Mouse (Mus musculus) kidney, postnatal 4 days (tissue): Measurements from ENCODE around the gene 9430038I01Rik.
"Not testable (repeated sequence)": the region's sequence is repeated elsewhere in the genome, so short reads cannot be mapped to it uniquely, and the experiment has no call there.

Experiments used
- DNase-seq, 2 experiments: peaks; one replicate each; pipeline ENCODE4 v3.0.0; 2021; ENCODE audit warnings: mixed read lengths in 2 of 2

Gene 9430038I01Rik

DNA sequence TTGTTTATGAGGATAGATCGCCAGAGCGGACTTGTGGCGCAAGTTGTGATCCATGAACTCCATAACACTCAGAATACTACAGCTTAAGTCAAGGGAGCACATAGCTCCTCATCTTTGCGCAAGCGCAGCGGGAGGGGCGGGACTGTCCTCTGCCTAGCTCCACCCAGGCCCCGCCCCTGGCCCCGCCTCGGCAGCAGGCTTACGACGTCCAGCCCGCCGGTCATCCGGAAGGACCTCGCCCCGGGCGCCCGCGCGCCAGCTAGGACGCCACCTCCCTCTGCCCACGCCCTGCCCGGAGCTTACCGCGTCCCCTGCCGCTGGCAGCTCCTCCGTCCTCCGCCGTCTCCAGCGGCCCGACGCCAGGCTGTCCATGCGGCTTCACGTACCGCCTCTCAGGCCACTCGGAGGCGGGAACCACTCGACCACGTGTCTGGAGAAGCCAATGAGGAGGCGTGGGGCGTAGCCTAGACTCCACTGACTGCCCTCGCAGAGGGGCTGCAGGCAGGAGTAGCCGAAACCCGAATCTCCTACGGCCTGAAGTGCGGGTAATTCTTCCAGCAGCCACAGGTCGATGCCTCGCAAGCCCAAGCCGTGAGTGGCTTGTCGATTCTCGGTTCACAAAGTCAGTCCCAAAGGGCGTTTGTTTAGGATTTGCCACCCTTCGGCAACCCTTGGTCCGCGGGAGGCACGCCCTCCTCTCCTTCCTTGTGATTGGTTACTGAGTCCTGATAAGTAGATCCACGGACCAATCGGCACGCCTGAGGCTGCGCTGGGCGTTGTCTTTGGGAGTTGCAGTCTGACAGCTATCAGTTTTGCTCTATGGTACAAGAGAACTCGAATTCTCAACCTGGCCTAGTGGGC lies at the start of gene 9430038I01Rik:
9430038I01Rik (minus strand) TSS at position 426 of the 861 bp plus-strand sequence.
- peak; percentile 99 to 100 for DNase-seq

DNA sequence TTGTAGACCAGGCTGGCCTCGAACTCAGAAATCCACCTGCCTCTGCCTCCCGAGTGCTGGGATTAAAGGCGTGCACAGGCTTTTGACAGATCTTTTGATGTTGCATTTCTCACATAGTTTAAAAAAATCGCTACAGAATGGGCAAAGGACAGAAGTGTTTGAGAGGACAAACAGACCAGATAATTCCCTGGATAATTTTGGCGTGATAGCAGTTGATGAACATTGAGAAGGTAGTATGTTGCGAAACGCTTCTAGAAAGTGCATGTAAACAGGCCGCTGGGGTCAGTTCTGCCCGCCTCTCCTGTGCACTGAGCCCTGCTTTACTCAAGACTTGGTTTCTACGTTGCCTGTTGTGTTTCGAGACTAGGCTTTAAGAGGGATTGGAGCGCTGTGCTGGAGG lies 34.8 kb upstream of the 9430038I01Rik start:
- no peak for DNase-seq

DNA sequence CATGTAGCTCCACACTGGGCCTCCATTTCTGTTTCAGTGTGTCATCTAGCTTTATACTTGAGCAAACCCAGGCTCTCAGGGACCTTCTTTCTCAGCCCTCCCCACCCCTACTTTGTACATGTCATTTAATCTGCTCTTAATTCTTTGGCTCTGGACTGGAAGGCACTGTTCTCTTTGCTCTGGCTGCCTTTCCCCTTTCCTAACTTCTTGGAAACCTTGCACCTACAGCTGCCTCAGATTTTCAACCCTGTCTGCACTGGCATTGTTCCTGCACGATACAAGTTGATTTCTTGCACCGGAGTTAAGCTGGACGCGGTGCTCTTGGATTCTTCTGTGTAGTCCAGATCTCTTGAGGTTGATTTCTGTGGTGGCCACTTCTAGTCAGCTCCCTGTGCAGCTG lies 32.4 kb upstream of the 9430038I01Rik start:
- DNase-seq, result no peak

DNA sequence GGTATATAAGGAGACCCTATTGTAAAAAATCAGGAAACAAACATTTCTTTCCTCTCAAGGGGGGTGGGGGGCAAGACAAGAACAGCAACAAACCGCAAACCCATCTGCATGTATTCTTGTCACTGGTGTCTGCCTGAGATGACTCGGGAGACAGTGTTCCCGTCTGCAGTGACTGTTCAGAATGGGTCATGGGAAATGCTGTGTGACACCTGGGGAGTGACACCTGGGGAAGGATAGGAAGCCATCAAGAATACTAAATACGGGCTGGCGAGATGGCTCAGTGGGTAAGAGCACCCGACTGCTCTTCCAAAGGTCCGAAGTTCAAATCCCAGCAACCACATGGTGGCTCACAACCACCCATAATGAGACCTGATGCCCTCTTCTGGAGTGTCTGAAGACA lies 28.4 kb upstream of the 9430038I01Rik start:
- not testable (repeated sequence) for DNase-seq

DNA sequence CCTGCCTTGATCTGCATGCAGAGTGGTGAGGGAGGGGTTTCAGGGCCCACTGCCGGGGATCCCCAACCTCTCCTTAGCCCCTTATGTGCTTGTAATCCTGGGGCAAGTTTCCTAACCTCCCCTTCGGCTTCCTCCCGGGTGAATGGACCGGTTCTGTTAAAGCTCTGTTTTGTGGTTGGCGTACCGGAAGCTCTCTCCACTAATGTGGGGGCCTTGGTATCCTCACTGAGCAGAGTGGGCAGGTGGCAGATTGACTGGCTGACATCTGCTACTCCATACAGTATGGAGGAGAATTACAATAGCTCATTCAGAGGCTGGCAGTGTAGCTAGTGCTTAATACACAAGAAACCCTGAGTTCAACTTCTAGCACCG lies 27.6 kb upstream of the 9430038I01Rik start:
- DNase-seq, result no peak

DNA sequence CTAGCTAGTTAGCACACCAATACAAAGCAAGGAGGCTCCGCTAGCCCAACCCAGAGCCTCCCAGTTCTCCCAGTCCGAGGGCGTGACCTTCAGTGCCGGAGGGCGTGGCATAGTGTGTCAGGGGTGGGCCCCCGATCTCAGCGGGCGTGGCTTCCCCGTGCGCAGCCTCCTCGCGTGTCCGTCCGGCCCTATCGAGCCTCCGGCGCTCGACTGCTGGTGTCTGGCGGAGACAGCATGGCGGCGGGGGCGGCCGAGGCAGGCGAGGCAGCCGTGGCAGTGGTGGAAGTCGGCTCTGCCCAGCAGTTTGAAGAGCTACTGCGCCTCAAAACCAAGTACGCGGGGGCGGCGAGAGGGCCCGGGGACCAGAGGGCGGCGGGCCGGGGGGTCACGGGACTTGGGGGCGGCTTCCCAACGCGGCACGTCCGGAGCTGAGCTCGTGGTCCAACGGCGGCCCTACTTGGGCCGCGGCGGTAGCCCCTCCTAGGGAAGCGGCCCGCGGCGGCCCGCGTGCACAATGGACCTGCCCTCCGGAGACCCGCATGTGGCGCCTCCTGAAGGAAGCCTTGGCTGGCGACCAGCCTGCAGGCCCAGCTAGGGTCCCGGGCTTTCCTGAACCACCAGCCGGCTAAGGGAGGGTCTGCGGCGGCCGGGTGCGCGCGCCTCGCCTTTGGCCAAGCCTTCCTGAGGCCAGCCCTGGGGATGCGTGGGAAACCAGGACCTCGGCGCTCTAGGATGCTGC lies 27.0 kb upstream of the 9430038I01Rik start, which contains the start of gene Glrx3:
Glrx3 (plus strand) TSS at position 175 of the 739 bp plus-strand sequence.
- DNase-seq, result peak; percentile 97

DNA sequence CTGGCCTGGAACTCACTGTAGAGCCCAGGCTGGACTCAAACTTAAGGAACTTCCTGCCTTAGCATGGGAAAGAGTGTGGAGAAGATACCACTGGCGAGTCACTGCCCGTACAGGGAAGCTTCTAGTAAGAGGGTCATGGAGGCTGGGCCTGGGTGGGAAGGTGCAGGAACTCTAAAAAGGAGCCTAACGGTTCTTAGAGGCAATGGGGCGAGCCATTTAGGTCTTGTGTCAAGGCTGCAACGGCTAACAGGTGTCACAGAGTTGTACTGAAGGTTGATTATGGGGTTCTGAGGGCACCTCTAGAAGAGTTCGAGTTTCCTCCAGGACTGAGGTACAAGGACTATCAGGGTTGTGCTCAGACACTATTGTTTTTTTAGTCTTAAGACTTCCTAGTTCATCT lies 26.3 kb upstream of the 9430038I01Rik start:
- no peak for DNase-seq

DNA sequence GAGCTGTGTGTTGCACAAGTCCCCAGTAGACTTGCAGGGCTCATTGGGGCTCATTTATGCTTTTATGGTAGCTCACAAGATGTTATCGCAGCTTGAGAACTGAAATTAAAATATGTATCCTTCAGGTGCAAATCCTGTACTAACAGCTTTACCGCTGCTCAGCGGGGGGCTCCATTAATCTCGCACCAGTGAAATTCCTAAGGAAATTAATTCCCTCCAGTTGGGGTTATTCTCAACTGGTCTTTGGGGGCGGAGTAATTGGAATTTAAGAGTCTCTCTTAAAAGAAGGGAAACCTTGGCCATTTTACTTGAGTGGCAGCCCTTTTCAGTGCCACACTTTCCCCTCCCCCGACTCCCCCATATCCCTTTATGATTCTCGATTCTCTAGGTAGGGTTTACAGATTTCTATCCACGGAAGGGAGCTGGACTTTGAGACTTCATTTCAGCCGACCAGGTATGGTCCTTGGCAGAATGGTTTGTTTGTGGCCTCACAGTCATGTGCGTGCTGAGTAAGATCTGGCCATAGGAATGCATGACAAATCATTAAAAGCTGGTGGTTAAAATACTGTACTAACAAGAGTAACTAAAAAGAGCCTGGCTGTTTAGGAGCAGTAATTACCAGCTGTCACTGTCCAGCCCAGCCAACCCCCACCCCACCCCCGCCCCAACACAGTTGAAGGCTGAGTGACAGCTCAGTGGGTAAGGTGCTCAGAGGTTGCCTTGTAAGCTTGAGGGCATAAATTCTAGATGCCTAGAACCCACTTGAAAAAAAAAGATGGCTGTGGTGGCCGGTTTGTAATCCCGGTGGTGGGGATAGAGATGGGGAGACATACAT lies 21.4 kb upstream of the 9430038I01Rik start:
- peak in 1 of 2 experiments; percentile 13 for DNase-seq

DNA sequence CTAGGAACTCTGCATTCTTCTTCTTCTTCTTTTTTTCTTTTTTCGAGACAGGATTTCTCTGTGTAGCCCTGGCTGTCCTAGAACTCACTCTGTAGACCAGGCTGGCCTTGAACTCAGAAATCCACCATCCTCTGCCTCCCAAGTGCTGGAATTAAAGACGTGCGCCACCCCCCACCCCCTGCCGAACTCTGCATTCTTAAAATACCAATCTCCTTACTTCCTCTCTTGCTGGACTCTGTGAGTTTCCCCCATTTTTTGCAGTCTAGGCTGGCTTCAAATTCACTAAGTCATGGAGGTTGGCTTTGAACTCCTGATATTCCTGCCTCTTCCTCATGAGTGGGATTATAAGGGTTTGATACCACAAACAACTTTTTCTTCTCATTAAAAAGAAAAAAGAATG lies 16.1 kb upstream of the 9430038I01Rik start:
- no peak for DNase-seq

DNA sequence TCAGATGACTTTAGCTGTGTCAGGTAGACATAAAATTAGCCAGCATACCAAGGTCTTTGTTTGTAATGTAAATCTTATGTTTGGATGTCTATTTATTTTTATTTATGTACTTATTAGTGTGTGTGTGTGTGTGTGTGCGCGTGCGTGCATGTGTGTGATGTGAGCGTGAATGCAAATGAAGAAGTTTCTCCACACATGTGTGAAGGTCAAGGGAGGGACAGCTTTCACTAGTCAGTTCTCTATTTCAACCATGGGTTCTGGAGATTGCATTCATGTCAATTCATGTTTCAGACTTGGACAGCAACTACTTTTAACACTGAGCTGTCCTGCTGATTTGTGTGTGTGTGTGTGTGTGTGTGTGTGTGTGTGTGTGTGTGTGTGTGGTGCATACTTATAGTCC lies 10.7 kb upstream of the 9430038I01Rik start:
- DNase-seq, result no peak

DNA sequence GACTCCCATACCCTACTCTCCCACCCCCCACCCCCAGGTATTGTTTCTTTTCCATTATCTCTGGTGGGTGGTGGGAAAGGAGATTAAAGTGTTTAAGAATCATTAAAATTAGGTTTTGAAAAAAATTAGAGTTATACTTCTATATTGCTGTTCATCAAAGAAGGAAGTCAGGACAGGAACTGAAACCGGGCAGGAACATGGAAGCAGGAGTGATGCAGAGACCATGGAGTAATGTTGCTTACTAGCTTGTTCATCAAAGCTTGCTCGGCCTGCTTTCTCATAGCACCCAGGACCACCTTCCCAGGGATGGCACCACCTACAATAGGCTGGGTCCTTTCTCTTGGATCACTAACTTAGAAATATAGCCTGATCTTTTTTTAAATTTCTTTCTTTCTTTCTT lies 10.0 kb upstream of the 9430038I01Rik start:
- DNase-seq, result no peak

DNA sequence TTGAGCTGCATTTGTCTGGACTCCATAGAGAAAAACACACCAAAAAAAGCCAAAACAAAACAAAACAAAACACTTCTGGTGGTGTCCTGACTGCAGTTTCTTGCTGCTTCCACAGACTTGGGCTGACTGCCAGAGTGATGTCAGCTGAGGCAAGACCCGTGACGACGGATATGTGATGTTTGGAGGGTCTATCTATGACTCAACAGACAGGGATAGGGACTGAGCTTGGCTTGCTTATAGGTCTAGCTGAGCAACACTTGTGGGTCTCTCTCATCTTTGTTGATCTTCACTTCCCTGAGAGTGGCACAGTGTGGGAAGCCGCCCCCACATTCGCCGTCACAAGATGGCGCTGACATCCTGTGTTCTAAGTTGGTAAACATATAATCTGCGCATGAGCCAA lies 4.1 kb upstream of the 9430038I01Rik start:
- DNase-seq, result peak in 1 of 2 experiments; percentile 9

DNA sequence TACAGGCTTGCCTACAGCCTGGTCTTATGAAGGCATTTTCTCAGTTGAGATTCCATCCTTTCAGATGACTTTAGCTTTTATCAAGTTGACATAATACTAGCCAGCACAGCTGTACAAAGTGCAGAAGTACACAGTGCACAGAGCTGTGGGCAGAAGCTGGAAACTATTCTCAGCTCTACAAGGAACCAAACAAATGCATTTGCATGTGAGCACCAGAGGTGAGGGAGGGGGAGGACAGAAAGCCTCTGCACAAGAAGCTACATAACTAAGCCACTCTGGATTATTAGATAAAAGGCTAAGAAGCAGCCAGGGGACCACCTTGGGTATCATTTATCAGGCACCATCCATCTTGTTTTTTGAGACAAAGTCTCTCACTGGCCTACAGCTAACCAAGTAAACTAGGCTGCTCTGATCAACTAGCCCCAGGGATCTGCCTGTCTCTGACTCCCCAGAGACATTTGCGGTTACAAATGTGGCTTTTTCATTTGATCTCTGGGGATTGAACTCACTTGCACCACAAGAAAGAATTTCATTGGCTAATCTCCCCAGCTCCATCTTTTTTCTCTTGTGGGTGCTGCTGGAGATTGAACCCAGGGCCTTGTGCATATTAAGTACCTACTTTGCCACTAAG lies 3.0 kb downstream of the 9430038I01Rik start:
- DNase-seq, result no peak

DNA sequence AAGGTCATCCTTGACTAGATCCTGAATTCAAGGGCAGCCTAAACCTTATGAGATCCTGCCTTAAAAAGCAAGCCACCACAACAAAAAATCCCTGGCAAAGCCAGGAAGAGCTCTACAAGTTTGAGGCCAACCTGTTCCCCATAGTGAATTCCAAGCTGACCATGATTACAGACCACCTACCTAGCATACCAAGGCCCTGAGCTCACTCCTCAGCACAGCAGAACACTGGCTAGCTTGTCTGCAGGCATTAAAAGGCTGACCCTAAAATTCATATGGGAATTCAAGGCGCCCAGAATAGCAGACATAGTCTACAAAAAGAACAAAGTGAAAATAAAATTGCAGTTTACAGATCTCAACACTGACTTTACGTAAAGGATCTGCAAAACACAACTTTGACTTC lies 6.4 kb downstream of the 9430038I01Rik start:
- DNase-seq, result no peak

DNA sequence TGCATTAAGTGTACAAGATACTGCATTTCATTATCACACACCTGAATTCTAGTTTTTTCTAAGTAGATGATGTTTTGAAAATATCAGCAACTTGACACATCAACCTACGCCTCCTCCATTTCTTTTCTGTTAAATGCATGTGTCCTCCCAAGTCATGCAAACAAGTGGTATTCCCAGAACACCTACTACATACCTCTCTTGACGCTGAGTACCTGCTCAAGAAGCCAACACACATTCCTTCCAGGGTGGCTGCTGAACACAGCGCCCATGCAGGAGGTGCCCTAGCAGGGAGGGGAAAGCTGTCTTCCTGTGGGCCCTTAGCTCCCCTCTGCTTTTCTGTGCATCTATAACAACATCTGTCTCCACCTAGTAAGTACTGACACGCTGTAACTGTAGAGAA lies 11.6 kb downstream of the 9430038I01Rik start:
- DNase-seq, result no peak

DNA sequence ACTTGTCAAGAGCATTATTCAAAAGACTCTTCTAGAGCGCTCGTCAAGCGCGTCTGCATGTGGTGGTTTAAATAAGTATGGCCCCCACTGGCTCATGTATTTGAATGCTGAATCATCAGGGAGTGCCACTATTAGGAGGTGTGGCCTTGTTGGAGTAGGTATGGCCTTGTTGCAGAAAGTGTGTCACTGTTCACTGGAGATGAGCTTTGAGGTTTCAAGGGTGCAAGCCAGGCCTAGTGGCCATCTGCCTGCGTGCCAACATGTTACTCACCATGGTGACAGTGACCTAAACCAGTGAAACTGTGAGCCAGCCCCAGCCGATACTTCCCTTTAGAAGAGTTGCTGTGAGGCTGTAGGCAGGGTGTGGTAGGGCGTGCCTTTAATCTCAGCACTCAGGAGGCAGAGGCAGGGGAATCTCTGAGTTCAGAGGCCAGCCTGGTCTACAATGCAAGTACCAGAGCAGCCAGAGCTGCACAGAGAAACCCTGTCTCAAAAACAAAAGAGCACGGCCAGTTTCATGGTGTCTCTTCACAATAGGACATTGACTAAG lies 13.1 kb downstream of the 9430038I01Rik start:
- DNase-seq, result no peak

DNA sequence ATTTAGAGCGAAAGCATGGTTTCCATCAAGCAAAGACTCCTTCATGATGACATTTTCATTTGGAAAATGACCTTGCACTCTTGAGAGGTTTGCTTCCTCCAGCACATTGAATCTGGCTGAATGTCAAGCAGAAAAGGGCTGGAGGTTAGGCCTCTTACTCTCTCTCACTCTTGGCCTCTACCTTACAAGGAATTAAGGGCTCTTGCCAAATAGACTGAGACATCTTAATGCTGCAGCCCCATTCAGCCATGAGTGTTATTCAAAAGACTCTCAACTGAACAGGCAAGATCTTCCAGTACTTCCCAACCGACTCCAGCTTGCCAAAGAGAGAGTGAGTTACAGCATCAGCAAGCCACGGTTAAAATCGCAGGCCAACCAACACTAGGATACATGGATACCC lies 15.1 kb downstream of the 9430038I01Rik start:
- DNase-seq, result no peak

DNA sequence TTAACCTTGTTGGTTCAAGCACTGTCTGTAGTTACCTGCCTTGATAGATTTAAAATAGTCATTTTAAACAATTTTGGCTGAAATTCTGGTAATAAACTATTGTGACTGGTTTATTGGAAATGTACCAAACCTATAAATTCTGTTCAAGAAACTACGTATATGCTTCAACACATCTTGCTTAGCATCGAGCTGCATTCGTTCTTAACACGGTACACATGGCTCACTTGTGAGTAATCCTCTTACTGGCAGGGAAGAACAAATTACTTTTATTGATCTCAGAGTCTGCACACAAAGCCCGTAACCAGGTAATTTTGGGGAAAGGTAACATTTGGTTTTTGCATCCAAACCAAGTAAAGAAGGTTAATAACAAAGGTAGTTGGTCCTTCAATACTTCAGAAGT lies 22.7 kb downstream of the 9430038I01Rik start:
- no peak for DNase-seq

DNA sequence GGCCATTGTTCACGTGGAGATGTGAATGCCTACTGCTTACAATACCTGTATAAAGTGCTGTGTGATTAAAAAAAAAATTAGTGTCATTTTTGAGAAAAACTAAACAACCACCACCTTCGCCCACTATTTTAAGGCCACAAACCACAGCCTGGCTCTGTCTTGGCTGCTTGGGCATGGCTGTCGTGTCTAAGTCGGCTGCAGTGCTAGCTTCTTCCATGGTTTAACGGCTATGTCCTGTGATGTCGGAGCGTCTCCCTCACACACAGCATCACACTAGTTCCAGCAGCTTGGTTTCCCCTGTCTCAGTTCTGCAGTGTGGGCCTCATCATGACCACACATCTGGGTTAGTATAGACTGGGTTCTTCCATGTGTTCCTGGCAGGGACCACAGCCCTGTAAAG lies 35.6 kb downstream of the 9430038I01Rik start:
- no peak for DNase-seq

DNA sequence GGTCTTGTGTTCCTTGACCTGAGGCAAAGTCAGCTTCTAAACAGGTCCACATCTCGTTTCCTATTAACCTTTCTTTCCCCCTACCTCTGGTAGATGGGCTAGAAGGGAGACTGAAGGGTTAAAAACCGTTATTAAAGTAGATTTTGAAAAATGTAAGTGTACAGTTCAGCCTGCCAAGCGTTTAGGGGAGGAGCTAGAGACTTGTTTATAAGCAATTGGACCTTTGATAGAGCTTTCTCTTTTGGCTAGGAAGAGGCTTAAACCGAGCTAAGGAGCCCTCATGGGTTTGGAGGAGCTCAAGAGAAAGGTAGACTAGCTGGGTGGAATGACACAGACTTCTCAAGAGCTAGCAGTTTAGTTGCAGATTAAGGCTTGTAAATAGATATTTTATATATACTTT lies 38.8 kb downstream of the 9430038I01Rik start:
- no peak for DNase-seq

DNA sequence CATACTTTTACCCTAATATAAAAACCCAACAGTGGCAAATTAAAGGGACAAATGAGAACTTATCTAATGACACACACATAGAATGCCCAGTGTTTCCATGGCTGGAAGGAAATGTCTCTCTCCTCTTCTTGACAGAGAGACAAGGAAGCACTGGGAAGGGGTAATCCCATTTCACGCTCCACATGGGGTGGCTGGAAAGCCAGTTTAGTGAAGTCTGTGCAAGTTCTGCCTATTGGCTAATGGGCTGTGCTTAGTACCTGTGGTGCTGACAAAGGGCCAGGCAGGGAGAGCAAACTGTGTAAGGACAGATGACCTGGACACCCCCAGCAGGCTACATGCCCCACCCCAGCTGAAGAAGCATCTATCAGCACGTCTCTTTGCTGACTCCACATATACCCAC lies 40.4 kb downstream of the 9430038I01Rik start:
- no peak for DNase-seq

DNA sequence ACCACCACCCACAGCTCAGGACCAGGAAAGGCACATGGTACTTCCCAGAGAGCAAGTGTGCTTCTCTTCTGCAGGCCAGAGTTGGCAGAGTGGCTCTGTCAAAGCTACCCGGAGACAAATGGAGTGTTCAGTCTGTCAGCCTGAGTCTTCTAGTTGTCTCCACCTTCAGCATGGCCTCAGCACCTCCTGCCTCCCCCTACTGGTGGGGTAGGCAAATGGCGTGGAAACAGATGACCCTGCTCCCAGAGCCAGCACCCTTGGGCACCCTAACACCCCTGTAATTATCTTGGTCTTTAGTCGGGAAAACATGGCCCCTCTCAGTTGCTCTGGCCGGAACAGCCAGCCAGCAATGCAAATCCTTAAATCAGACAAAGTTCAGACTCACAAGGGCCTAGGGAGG lies 43.8 kb downstream of the 9430038I01Rik start:
- no peak for DNase-seq
